Mouse (Mus musculus) CH12.LX (cell line): ENCODE results near the gene Cep295nl. TPM values are rescaled to one million over a fixed set of nuclear protein-coding genes. Genes with fewer than 3 reads are reported as not detected.
"Not testable (repeated sequence)": the region's sequence is repeated elsewhere in the genome, so short reads cannot be mapped to it uniquely, and the experiment has no call there.

Experiments used
- DNase-seq: peaks from one replicate; pipeline ENCODE4 v3.0.0-alpha.2; 2013; ENCODE audit errors: extremely low read depth
- H3K27ac ChIP-seq: 2 replicates; pipeline ENCODE4 v1.5.1; 2012; ENCODE audit warnings: low read depth, mild to moderate bottlenecking, control low read depth, moderate library complexity; ENCODE audit not compliant: insufficient read depth
- H3K27me3 ChIP-seq: replicated peaks from 2 replicates; pipeline ENCODE3; 2012; ENCODE audit warnings: inconsistent platforms
- H3K36me3 ChIP-seq, 2 experiments: replicated peaks in 1 of 2; 2 replicates each; pipeline versions ENCODE3 to v1.6.1; 2012; ENCODE audit warnings: inconsistent platforms in 1 of 2, low read length in 1 of 2, mild to moderate bottlenecking in 1 of 2, mixed read lengths in 1 of 2, moderate library complexity in 1 of 2; ENCODE audit not compliant: control insufficient read depth in 1 of 2, insufficient read depth in 1 of 2
- H3K4me1 ChIP-seq, 2 experiments: 2 replicates each; pipeline ENCODE4 v1.6.1; 2012; ENCODE audit warnings: inconsistent platforms in 1 of 2, moderate library complexity in 1 of 2; ENCODE audit not compliant: insufficient read depth in 2 of 2, control insufficient read depth in 1 of 2
- H3K4me2 ChIP-seq: 2 replicates; pipeline ENCODE4 v1.6.1; 2012; ENCODE audit warnings: low read depth, mild to moderate bottlenecking, control low read depth; ENCODE audit not compliant: poor library complexity, insufficient read depth, severe bottlenecking
- H3K4me3 ChIP-seq, 3 experiments: fragments of 150-350 bp in 1 of 3; sonication (generic) in 1 of 3; replicated peaks in 1 of 3; 2 replicates each; pipeline versions ENCODE3 to v1.5.1; 2011 to 2012; ENCODE audit warnings: low read depth in 2 of 3, low read length in 2 of 3, mild to moderate bottlenecking in 2 of 3, moderate library complexity in 2 of 3, control low read depth in 1 of 3, improper control_type of control experiment in 1 of 3, inconsistent platforms in 1 of 3, mixed read lengths in 1 of 3; ENCODE audit not compliant: poor library complexity in 1 of 3
- H3K79me2 ChIP-seq: replicated peaks from 2 replicates; pipeline ENCODE4 v1.6.1; 2012; ENCODE audit warnings: mild to moderate bottlenecking, moderate library complexity; ENCODE audit not compliant: control insufficient read depth, poor library complexity, insufficient read depth, severe bottlenecking; ENCODE audit errors: extremely low read depth
- H3K9ac ChIP-seq: 2 replicates; pipeline ENCODE4 v1.6.1; 2012; ENCODE audit warnings: low read depth, mild to moderate bottlenecking, control low read depth, moderate library complexity; ENCODE audit not compliant: insufficient read depth
- H3K9me3 ChIP-seq: replicated peaks from 2 replicates; pipeline ENCODE3; 2012; ENCODE audit warnings: low read length, inconsistent platforms, mixed read lengths
- BHLHE40 ChIP-seq: IDR thresholded peaks from 2 replicates; pipeline ENCODE4 v1.6.1; 2011; ENCODE audit warnings: mild to moderate bottlenecking, low read depth, low read length, improper control_type of control experiment
- CTCF ChIP-seq, 2 experiments: IDR thresholded peaks in 1 of 2; conservative IDR thresholded peaks in 1 of 2; 2 replicates each; pipeline ENCODE4 v1.5.1; 2011 to 2012; ENCODE audit warnings: low read depth in 2 of 2, low read length in 2 of 2, improper control_type of control experiment in 1 of 2, inconsistent platforms in 1 of 2, mild to moderate bottlenecking in 1 of 2, moderate library complexity in 1 of 2
- ELF1 ChIP-seq: IDR thresholded peaks from 2 replicates; pipeline ENCODE4 v1.6.1; 2014; ENCODE audit warnings: low read depth, mild to moderate bottlenecking, inconsistent platforms, low read length, improper control_type of control experiment
- EP300 ChIP-seq: IDR thresholded peaks from 2 replicates; pipeline ENCODE4 v1.6.1; 2011; ENCODE audit warnings: low read length, improper control_type of control experiment
- ETS1 ChIP-seq: conservative IDR thresholded peaks from 2 replicates; pipeline ENCODE4 v1.6.1; 2012; ENCODE audit warnings: low read depth, mild to moderate bottlenecking, inconsistent platforms, low read length, improper control_type of control experiment, moderate library complexity
- GABPA ChIP-seq: IDR thresholded peaks from 2 replicates; pipeline ENCODE4 v1.6.1; 2012; ENCODE audit warnings: low read depth, low read length, improper control_type of control experiment, inconsistent platforms; ENCODE audit not compliant: insufficient replicate concordance
- KAT2A ChIP-seq: IDR thresholded peaks from 2 replicates; pipeline ENCODE4 v1.6.1; 2012; ENCODE audit warnings: low read length, improper control_type of control experiment, inconsistent platforms; ENCODE audit not compliant: insufficient replicate concordance
- MAFK ChIP-seq: IDR thresholded peaks from 2 replicates; pipeline ENCODE4 v1.6.1; 2011; ENCODE audit warnings: low read length, improper control_type of control experiment; ENCODE audit not compliant: insufficient replicate concordance
- MAZ ChIP-seq: IDR thresholded peaks from 2 replicates; pipeline ENCODE4 v1.6.1; 2012; ENCODE audit warnings: low read depth, mild to moderate bottlenecking, inconsistent platforms, low read length, improper control_type of control experiment, moderate library complexity
- MXI1 ChIP-seq: IDR thresholded peaks from 2 replicates; pipeline ENCODE4 v1.6.1; 2011; ENCODE audit warnings: mild to moderate bottlenecking, low read depth, low read length, improper control_type of control experiment
- NELFE ChIP-seq: IDR thresholded peaks from 2 replicates; pipeline ENCODE4 v1.6.1; 2011; ENCODE audit warnings: low read depth, low read length, improper control_type of control experiment
- NRF1 ChIP-seq: IDR thresholded peaks from 2 replicates; pipeline ENCODE4 v1.6.1; 2014; ENCODE audit warnings: low read depth, mild to moderate bottlenecking, inconsistent platforms, low read length, improper control_type of control experiment, moderate library complexity
- PAX5 ChIP-seq: IDR thresholded peaks from 2 replicates; pipeline ENCODE4 v1.6.1; 2012; ENCODE audit warnings: low read length, inconsistent platforms, mixed read lengths
- RCOR1 ChIP-seq: conservative IDR thresholded peaks from 2 replicates; pipeline ENCODE4 v1.6.1; 2012; ENCODE audit warnings: low read depth, mild to moderate bottlenecking, inconsistent platforms, low read length, improper control_type of control experiment
- SIN3A ChIP-seq: IDR thresholded peaks from 2 replicates; pipeline ENCODE4 v1.6.1; 2012; ENCODE audit warnings: low read length, improper control_type of control experiment, inconsistent platforms
- TBP ChIP-seq: conservative IDR thresholded peaks from 2 replicates; pipeline ENCODE4 v1.6.1; 2011; ENCODE audit warnings: low read depth, low read length, improper control_type of control experiment
- TCF12 ChIP-seq: IDR thresholded peaks from 2 replicates; pipeline ENCODE4 v1.6.1; 2014; ENCODE audit warnings: low read depth, mild to moderate bottlenecking, inconsistent platforms, low read length, improper control_type of control experiment
- USF2 ChIP-seq: conservative IDR thresholded peaks from 2 replicates; pipeline ENCODE4 v1.6.1; 2011; ENCODE audit warnings: low read depth, low read length, improper control_type of control experiment
- ZC3H11A ChIP-seq: IDR thresholded peaks from 2 replicates; pipeline ENCODE4 v1.6.1; 2012; ENCODE audit warnings: low read depth, mild to moderate bottlenecking, inconsistent platforms, low read length, improper control_type of control experiment
- ZKSCAN1 ChIP-seq: IDR thresholded peaks from 2 replicates; pipeline ENCODE4 v1.6.1; 2012; ENCODE audit warnings: low read depth, inconsistent platforms, low read length, improper control_type of control experiment, borderline replicate concordance
- ZNF384 ChIP-seq: IDR thresholded peaks from 2 replicates; pipeline ENCODE4 v1.6.1; 2012; ENCODE audit warnings: low read depth, low read length, improper control_type of control experiment, inconsistent platforms
- dilution Hi-C: fragments of 300-500 bp; cut with MboI; formaldehyde crosslinking; loops from 2 replicates; pipeline ENCODE4 v1.14.3; 2020; ENCODE audit warnings: low sequenced_read_pairs; ENCODE audit not compliant: extremely low pct_unique_long_range_greater_than_20kb, extremely low pct_ligation_motif_present
- in situ Hi-C: fragments of 300-500 bp; cut with MboI; formaldehyde crosslinking; loops from 3 replicates; pipeline ENCODE4 v1.14.3; 2019; ENCODE audit warnings: low sequenced_read_pairs, low pct_ligation_motif_present, low pct_unique_long_range_greater_than_20kb, mixed read lengths
- polyA plus RNA-seq: library from polyadenylated mRNA; unstranded; fragments of >175 nt; gene quantifications from 2 replicates; pipeline ENCODE4 v1.2.1, GENCODE M21; 2012; ENCODE audit warnings: low read depth; ENCODE audit not compliant: insufficient read length
- total RNA-seq, 2 experiments: library from RNA; depleted of rRNA; stranded (reverse); fragments of 300-350 nt in 1 of 2; fragments of >200 nt in 1 of 2; gene quantifications; 2 replicates each; pipeline ENCODE4 v1.2.3; 2012 to 2014

Cep295nl gene
- total RNA-seq (2012; rRNA removed) (not detected in 2 replicates), total RNA-seq (2014; rRNA removed) (not detected in 2 replicates), polyA plus RNA-seq (not detected in 2 replicates)

- DNase-seq, result peak; percentile 73
- Histone ChIP-seq H3K9ac (no peak within 1 kb of the TSS), H3K27ac (no peak within 1 kb of the TSS), H3K4me3 (no peak within 1 kb of the TSS), H3K9me3 (no peaks in the 10 kb centered on the region), H3K36me3 (no peaks in the 10 kb centered on the region), H3K27me3 (peaks cover 26% of the 10 kb centered on the region), H3K79me2 (no peaks in the 10 kb centered on the region), H3K4me2 (no peak within 1 kb of the TSS), H3K4me1 (peaks cover 17 to 46% of the 10 kb centered on the region in 2 experiments)
- in situ Hi-C loops, result no loop called here
- dilution Hi-C loops, result no loop called here
- TF ChIP-seq MXI1 (peak; percentile 74; the same call in 1 of the 2 replicates), NELFE (no peak), ZKSCAN1 (no peak)
Observed at GRCm38 (mm10) chr11:118342400-118342981, at the start of gene Cep295nl. TSS of gene Cep295nl (minus strand) at chr11:118342500.

GRCm38 (mm10) chr11:118387816-118388215 lies 45.5 kb upstream of the Cep295nl start:
- in situ Hi-C loops, H3K79me2 ChIP-seq, DNase-seq, dilution Hi-C loops, H3K9ac ChIP-seq, H3K4me3 ChIP-seq, H3K27ac ChIP-seq, H3K27me3 ChIP-seq, H3K4me2 ChIP-seq, H3K4me1 ChIP-seq, H3K9me3 ChIP-seq: not testable (repeated sequence)
- peaks cover 6 to 23% of the 10 kb centered on the region in 2 experiments for H3K36me3 ChIP-seq

GRCm38 (mm10) chr11:118379251-118380009 lies 37.1 kb upstream of the Cep295nl start:
- Histone ChIP-seq H3K27ac (no peak overlapping the region), H3K9me3 (peaks cover 4% of the 10 kb centered on the region), H3K4me1 (peaks cover 9 to 21% of the 10 kb centered on the region in 2 experiments), H3K9ac (no peak overlapping the region; the same call in 1 of the 2 replicates), H3K4me3 (no peak overlapping the region), H3K4me2 (peak overlapping the region; percentile 57), H3K79me2 (no peaks in the 10 kb centered on the region), H3K36me3 (no peaks in the 10 kb centered on the region), H3K27me3 (peaks cover 36% of the 10 kb centered on the region)
- peak; percentile 93 for DNase-seq
- in situ Hi-C loops, result loop anchor here (5.0 kb wide), 1 partner anchor 52 kb away; no protein-coding TSS in a partner anchor
- dilution Hi-C loops, result no loop called here
- TF ChIP-seq ETS1, result peak; percentile 91
- TF ChIP-seq ZC3H11A, result peak; percentile 70
- peak; percentile 78; the same call in 1 of the 2 replicates for TF ChIP-seq SIN3A
- TF ChIP-seq NELFE, result peak; percentile 36; the same call in 1 of the 2 replicates
- TF ChIP-seq CTCF (conservative IDR thresholded peaks at IDR 0.05 in 1 of 2, IDR thresholded peaks at IDR 0.05 in 1 of 2; ENCODE audit: low read depth in 2 of 2, low read length in 2 of 2), result peak; percentile 72 to 98
- TF ChIP-seq NRF1, result peak; percentile 38; the same call in 1 of the 2 replicates
- no peak; the same call in 1 of the 2 replicates for TF ChIP-seq ZNF384
- no peak for TF ChIP-seq KAT2A
- no peak for TF ChIP-seq PAX5
- TF ChIP-seq TBP, result 0 out of 2 replicates have a peak, but pooled peaks have one; percentile 9
- peak; percentile 97 for TF ChIP-seq EP300
- peak; percentile 93 for TF ChIP-seq MAZ
- 0 out of 2 replicates have a peak, but pooled peaks have one; percentile 36 for TF ChIP-seq MAFK
- TF ChIP-seq BHLHE40, result peak; percentile 83
- no peak for TF ChIP-seq GABPA
- TF ChIP-seq MXI1, result no peak; the same call in 1 of the 2 replicates
- peak; percentile 58 for TF ChIP-seq ELF1
- no peak; the same call in 1 of the 2 replicates for TF ChIP-seq RCOR1
- TF ChIP-seq USF2, result no peak
- peak; percentile 85 for TF ChIP-seq TCF12
